In genomic region chr5:116448409-116449191, GRCm38 (mm10) we compare ENCODE assay signal across 12 mouse cellular contexts. TPM values are rescaled to one million over a fixed set of nuclear protein-coding genes. Genes with fewer than 3 reads are reported as not detected.
DNase-seq lines count a peak whose midpoint lies in the region; ATAC-seq lines count a peak whose summit lies in the region.
"Had no signal": no experiment of that assay in that cellular context is flagged by ENCODE, and none has a peak within 500 bp of the region (broad histone marks: within the 10 kb centered on the region; RNA-seq: fewer than 3 reads in every experiment).

No protein-coding gene starts in this region.

- peak; percentile 11 to 36 for DNase-seq in heart, adult 18-20 months
- no peak for DNase-seq in heart, postnatal 25 days (ENCODE audit: low spot score)
- no peak for DNase-seq in lung, postnatal 25 days (ENCODE audit: low spot score)
- DNase-seq in layer of hippocampus, postnatal 10 days (ENCODE audit: low spot score in 2 of 2): peak; percentile 38 to 43
- no peak for DNase-seq in testis, postnatal 10 days (ENCODE audit: low spot score)
- DNase-seq in adrenal gland, adult 2 months: no peak
- DNase-seq: kidney, postnatal 25 days; midbrain, embryonic 14.5 days; right cerebral cortex, adult 18-20 months had no signal

- H3K27me3 ChIP-seq in lung, embryonic 15.5 days: no peaks in the 10 kb centered on the region
- 0 out of 2 replicates have a peak, but pooled peaks cover 4% of the 10 kb centered on the region for H3K27me3 ChIP-seq in stomach, embryonic 15.5 days (replicated peaks)
- H3K27me3 ChIP-seq: CH12.LX had no signal

- H3K27ac ChIP-seq in lung, embryonic 15.5 days: peak overlapping the region; percentile 80
- H3K27ac ChIP-seq in stomach, embryonic 15.5 days: peak overlapping the region; percentile 65; the same call in 1 of the 2 replicates

- ATAC-seq in lung, embryonic 15.5 days (ENCODE audit: borderline replicate concordance, extremely low read depth, low FRiP score, low TSS enrichment): peak; percentile 56; the same call in 1 of the 2 replicates
- no peak for ATAC-seq in stomach, embryonic 15.5 days (ENCODE audit: insufficient read depth, low FRiP score, low read depth)

- intact Hi-C loops in heart, postnatal 25 days (cut with DNase I): no loop called here

- H3K36me3 ChIP-seq in lung, embryonic 15.5 days: no peaks in the 10 kb centered on the region
- H3K36me3 ChIP-seq in stomach, embryonic 15.5 days: no peaks in the 10 kb centered on the region

- 2% methylated on average over 10 of the region's 11 CpGs for WGBS in lung, embryonic 15.5 days
- WGBS in stomach, embryonic 15.5 days: 2% methylated on average over 10 of the region's 11 CpGs

- no peak overlapping the region for H3K9ac ChIP-seq in lung, embryonic 15.5 days
- H3K9ac ChIP-seq in stomach, embryonic 15.5 days: no peak overlapping the region

- no peaks in the 10 kb centered on the region for H3K9me3 ChIP-seq in lung, embryonic 15.5 days
- H3K9me3 ChIP-seq in stomach, embryonic 15.5 days: no peaks in the 10 kb centered on the region

- peaks cover 15% of the 10 kb centered on the region for H3K4me1 ChIP-seq in lung, embryonic 15.5 days
- H3K4me1 ChIP-seq in stomach, embryonic 15.5 days: peaks cover 9% of the 10 kb centered on the region

- H3K4me3 ChIP-seq in lung, embryonic 15.5 days: peak overlapping the region; percentile 25
- peak overlapping the region; percentile 14; the same call in 1 of the 2 replicates for H3K4me3 ChIP-seq in stomach, embryonic 15.5 days (replicated peaks)

- peak overlapping the region; percentile 53 for H3K4me2 ChIP-seq in lung, embryonic 15.5 days
- peak overlapping the region; percentile 36 for H3K4me2 ChIP-seq in stomach, embryonic 15.5 days

RNA-seq across cellular contexts. Expression of gene Hspb8, which starts 25.9 kb away (rescaled TPM):
- 100 to 1,000 TPM; 423 to 471 TPM for total RNA-seq in heart, adult 18-20 months (2021)
- 100 to 1,000 TPM; 344 to 368 TPM for total RNA-seq in heart, postnatal 25 days (2021)
- 15.7 and 16.0 TPM in 2 replicates for polyA plus RNA-seq in lung, embryonic 15.5 days (2015; fragmentation: Nextera tagmentation; extraction: Ambion mirVana)
- 1 to 10 TPM; 7.3 to 9.1 TPM for total RNA-seq in layer of hippocampus, postnatal 10 days (2021)
- 23.0 and 27.2 TPM in 2 replicates for polyA plus RNA-seq in stomach, embryonic 15.5 days (2015; fragmentation: Nextera tagmentation; extraction: Ambion mirVana)
- 100 to 1,000 TPM; 137 to 190 TPM for total RNA-seq in adrenal gland, adult 2 months (2021)
- polyA plus RNA-seq in adrenal gland, adult 2 months (2012; rRNA removed): 137 and 140 TPM in 2 replicates
- total RNA-seq: CH12.LX had no signal

Comparison
In these comparisons a context has a peak if more than half of its experiments do, and no peak if none do; other contexts are left out.
1. DNase-seq: peak in heart, adult 18-20 months (2 of 2) and layer of hippocampus, postnatal 10 days (2 of 2); none in heart, postnatal 25 days (single experiment), lung, postnatal 25 days (single experiment), testis, postnatal 10 days (single experiment) and adrenal gland, adult 2 months (single experiment).
2. RNA of gene Hspb8, which starts 25.9 kb away (total RNA-seq): 423 to 471 TPM in heart, adult 18-20 months, 344 to 368 TPM in heart, postnatal 25 days and 137 to 190 TPM in adrenal gland, adult 2 months; 7.3 to 9.1 TPM in layer of hippocampus, postnatal 10 days; every median in the first group is over 10 times any median in the second.